Mouse (Mus musculus) common myeloid progenitor, adult 5-6 weeks (primary cell): ENCODE results near the gene Kbtbd12. TPM values are rescaled to one million over a fixed set of nuclear protein-coding genes. Genes with fewer than 3 reads are reported as not detected.

ENCODE experiments used
- ATAC-seq: replicated peaks from 2 replicates; pipeline ENCODE4 v1.8.0; 2016; ENCODE audit warnings: low read depth, mild to moderate bottlenecking, moderate TSS enrichment, inconsistent platforms; ENCODE audit not compliant: poor library complexity, severe bottlenecking
- total RNA-seq: library from RNA; stranded (forward); fragments of 200-1000, 187-1606 nt; gene quantifications from 2 replicates; pipeline ENCODE4 v1.2.3, GENCODE M21; 2017

Kbtbd12 gene
- 0.44 and 3.3 TPM in 2 replicates for total RNA-seq

GRCm38 (mm10) chr6:88637611-88638301 lies at the start of gene Kbtbd12:
Kbtbd12 (minus strand) TSS chr6:88637950.
- no peak for ATAC-seq

- ATAC-seq = no peak
Measured at GRCm38 (mm10) chr6:88683380-88684053, 45.8 kb upstream of the Kbtbd12 start.

- no peak for ATAC-seq
Measured at GRCm38 (mm10) chr6:88681026-88681425, 43.3 kb upstream of the Kbtbd12 start.

- ATAC-seq = no peak
Measured at GRCm38 (mm10) chr6:88677738-88678137, 40.0 kb upstream of the Kbtbd12 start.

GRCm38 (mm10) chr6:88676753-88677736 lies 39.3 kb upstream of the Kbtbd12 start:
- no peak for ATAC-seq

- no peak for ATAC-seq
Measured at GRCm38 (mm10) chr6:88675815-88676214, 38.1 kb upstream of the Kbtbd12 start.

- ATAC-seq = no peak
Measured at GRCm38 (mm10) chr6:88662284-88662683, 24.5 kb upstream of the Kbtbd12 start.

GRCm38 (mm10) chr6:88661696-88662095 lies 23.9 kb upstream of the Kbtbd12 start:
- ATAC-seq = no peak

GRCm38 (mm10) chr6:88647564-88648295 lies 10.0 kb upstream of the Kbtbd12 start:
- no peak for ATAC-seq

GRCm38 (mm10) chr6:88644786-88645185 lies 7.0 kb upstream of the Kbtbd12 start:
- ATAC-seq = no peak

- no peak for ATAC-seq
Measured at GRCm38 (mm10) chr6:88641346-88641920, 3.7 kb upstream of the Kbtbd12 start.

GRCm38 (mm10) chr6:88640331-88640730 lies 2.6 kb upstream of the Kbtbd12 start:
- ATAC-seq = no peak

GRCm38 (mm10) chr6:88639921-88640320 lies 2.2 kb upstream of the Kbtbd12 start:
- ATAC-seq = no peak

GRCm38 (mm10) chr6:88639372-88639920 lies 1.7 kb upstream of the Kbtbd12 start:
- no peak for ATAC-seq

GRCm38 (mm10) chr6:88638917-88639316 lies 1.2 kb upstream of the Kbtbd12 start:
- no peak for ATAC-seq

- ATAC-seq = no peak
Measured at GRCm38 (mm10) chr6:88635881-88636754, 1.6 kb downstream of the Kbtbd12 start.

- ATAC-seq = peak; percentile 12; the same call in 1 of the 2 replicates
Measured at GRCm38 (mm10) chr6:88631293-88631692, 6.5 kb downstream of the Kbtbd12 start.

GRCm38 (mm10) chr6:88630560-88630959 lies 7.2 kb downstream of the Kbtbd12 start:
- ATAC-seq = no peak
